Mouse (Mus musculus) myocyte (in vitro differentiated cells): ENCODE measurements around the gene Lpin2.

Experiments used
- MAX ChIP-seq: IDR thresholded peaks from one replicate; pipeline ENCODE4 v1.6.1; 2011; ENCODE audit warnings: low read depth, mild to moderate bottlenecking, control low read depth
- POLR2A ChIP-seq: IDR thresholded peaks from one replicate; pipeline ENCODE4 v1.6.1; 2011; ENCODE audit warnings: low read depth, mild to moderate bottlenecking, control low read depth, moderate library complexity; ENCODE audit not compliant: insufficient read length
- TCF12 ChIP-seq: IDR thresholded peaks from one replicate; pipeline ENCODE4 v1.6.1; 2011; ENCODE audit warnings: mild to moderate bottlenecking, control low read depth; ENCODE audit not compliant: poor library complexity, insufficient read depth, severe bottlenecking

- TF ChIP-seq POLR2A: no peak
- no peak for TF ChIP-seq TCF12
- no peak for TF ChIP-seq MAX
These were observed 62.8 kb downstream of the Lpin2 start for GRCm38 (mm10) chr17:71245133-71245532.
